Mouse (Mus musculus): ENCODE measurements around the gene Ddc.

The Ddc gene

GRCm38 (mm10) chr11:11897645-11898357 is at the start of gene Ddc:
Gene Ddc, minus strand, starts transcription at chr11:11898144.
- in situ Hi-C loops (cut with MboI, MseI), result no loop called here

- in situ Hi-C loops (cut with MboI, MseI), result no loop called here
These were observed 47.8 kb upstream of the Ddc start for GRCm38 (mm10) chr11:11945766-11946165.

GRCm38 (mm10) chr11:11944814-11945213 is 46.9 kb upstream of the Ddc start:
- in situ Hi-C loops (cut with MboI, MseI), result no loop called here

- in situ Hi-C loops (cut with MboI, MseI), result no loop called here
These were observed 46.1 kb upstream of the Ddc start for GRCm38 (mm10) chr11:11944082-11944349.

GRCm38 (mm10) chr11:11943240-11944081 is 45.5 kb upstream of the Ddc start:
- in situ Hi-C loops (cut with MboI, MseI), result no loop called here

GRCm38 (mm10) chr11:11942320-11943217 is 44.6 kb upstream of the Ddc start:
- in situ Hi-C loops (cut with MboI, MseI), result no loop called here

GRCm38 (mm10) chr11:11940833-11941681 is 43.1 kb upstream of the Ddc start:
- in situ Hi-C loops (cut with MboI, MseI), result no loop called here

GRCm38 (mm10) chr11:11939611-11940010 is 41.7 kb upstream of the Ddc start:
- in situ Hi-C loops (cut with MboI, MseI), result loop anchor here (10.0 kb wide), 1 partner anchor 1215 kb away; no protein-coding TSS in a partner anchor

GRCm38 (mm10) chr11:11938591-11938990 is 40.6 kb upstream of the Ddc start:
- in situ Hi-C loops (cut with MboI, MseI), result loop anchor here (10.0 kb wide), 1 partner anchor 1214 kb away; no protein-coding TSS in a partner anchor

GRCm38 (mm10) chr11:11937340-11938030 is 39.5 kb upstream of the Ddc start:
- in situ Hi-C loops (cut with MboI, MseI), result loop anchor here (10.0 kb wide), 1 partner anchor 1213 kb away; no protein-coding TSS in a partner anchor

GRCm38 (mm10) chr11:11934808-11935207 is 36.9 kb upstream of the Ddc start:
- in situ Hi-C loops (cut with MboI, MseI), result loop anchor here (10.0 kb wide), 1 partner anchor 1210 kb away; no protein-coding TSS in a partner anchor

- in situ Hi-C loops (cut with MboI, MseI), result loop anchor here (10.0 kb wide), 1 partner anchor 1207 kb away; no protein-coding TSS in a partner anchor
These were observed 34.3 kb upstream of the Ddc start for GRCm38 (mm10) chr11:11932102-11932789.

- in situ Hi-C loops (cut with MboI, MseI), result loop anchor here (10.0 kb wide), 1 partner anchor 1207 kb away; no protein-coding TSS in a partner anchor
These were observed 33.7 kb upstream of the Ddc start for GRCm38 (mm10) chr11:11931688-11932087.

- in situ Hi-C loops (cut with MboI, MseI), result loop anchor here (10.0 kb wide), 1 partner anchor 1206 kb away; no protein-coding TSS in a partner anchor
These were observed 32.6 kb upstream of the Ddc start for GRCm38 (mm10) chr11:11930527-11930926.

GRCm38 (mm10) chr11:11929059-11929458 is 31.1 kb upstream of the Ddc start:
- in situ Hi-C loops (cut with MboI, MseI), result no loop called here

- in situ Hi-C loops (cut with MboI, MseI), result no loop called here
These were observed 30.6 kb upstream of the Ddc start for GRCm38 (mm10) chr11:11928586-11928985.

- in situ Hi-C loops (cut with MboI, MseI), result no loop called here
These were observed 26.0 kb upstream of the Ddc start for GRCm38 (mm10) chr11:11923900-11924299.

GRCm38 (mm10) chr11:11923345-11923744 is 25.4 kb upstream of the Ddc start:
- in situ Hi-C loops (cut with MboI, MseI), result no loop called here

GRCm38 (mm10) chr11:11922106-11922505 is 24.2 kb upstream of the Ddc start:
- in situ Hi-C loops (cut with MboI, MseI), result no loop called here

Data from T-helper 2 cell (primary cell).